Mouse (Mus musculus): ENCODE measurements around the gene Kpna6.

- peak; percentile 57 for TF ChIP-seq CTCF (IDR thresholded peaks at IDR 0.05; ENCODE audit: control insufficient read depth, insufficient read depth, low read length)
- TF ChIP-seq POLR2A (IDR thresholded peaks at IDR 0.05; ENCODE audit: borderline replicate concordance, control insufficient read depth, low read depth, low read length) = no peak
These were observed 29.2 kb upstream of the Kpna6 start for GRCm38 (mm10) chr4:129701503-129702377.
